Mouse (Mus musculus) cerebellum, adult 2 months (tissue): ENCODE data around the gene Bbs9. TPM values are rescaled to one million over a fixed set of nuclear protein-coding genes. Genes with fewer than 3 reads are reported as not detected.

ENCODE experiments used
- DNase-seq, 2 experiments: peaks; one replicate each; pipeline ENCODE4 v3.0.0; 2021
- H3K27ac ChIP-seq: fragments of 200-500 bp; 2 replicates; pipeline ENCODE4 v1.5.1; 2012; ENCODE audit warnings: low read length, control low read depth, inconsistent platforms; ENCODE audit not compliant: insufficient read depth
- H3K27me3 ChIP-seq: fragments of 200-500 bp; 2 replicates; pipeline ENCODE4 v1.6.1; 2012; ENCODE audit warnings: inconsistent platforms, mild to moderate bottlenecking, low read length, moderate library complexity; ENCODE audit not compliant: control insufficient read depth, insufficient read depth
- H3K4me1 ChIP-seq: fragments of 200-500 bp; 2 replicates; pipeline ENCODE4 v1.6.1; 2011; ENCODE audit warnings: low read length; ENCODE audit not compliant: control insufficient read depth, insufficient read depth
- H3K4me3 ChIP-seq: fragments of 200-500 bp; replicated peaks from 2 replicates; pipeline ENCODE3; 2011; ENCODE audit warnings: mild to moderate bottlenecking, low read depth, low read length, control low read depth; ENCODE audit not compliant: insufficient read depth
- CTCF ChIP-seq: fragments of 200-500 bp; IDR thresholded peaks from 2 replicates; pipeline ENCODE4 v1.5.1; 2011; ENCODE audit warnings: low read depth, mild to moderate bottlenecking, control low read depth, low read length, moderate library complexity, borderline replicate concordance; ENCODE audit not compliant: insufficient read depth
- POLR2A ChIP-seq: fragments of 200-500 bp; IDR thresholded peaks from 2 replicates; pipeline ENCODE4 v1.6.1; 2011; ENCODE audit warnings: low read length, control low read depth, borderline replicate concordance; ENCODE audit not compliant: insufficient read depth
- WGBS: fragments of 180-500 bp; shearing (Covaris S2); methylation state at CpG from one replicate; pipeline ENCODE4 v1.1.7; 2018; 5-methylcytosine and 5-hydroxymethylcytosine counted together
- polyA plus RNA-seq: library from polyadenylated mRNA; depleted of rRNA; stranded (reverse); fragments of >200 nt; gene quantifications from 2 replicates; pipeline ENCODE4 v1.2.3, GENCODE M21; 2012

Gene Bbs9
- polyA plus RNA-seq, 1 experiment = 15.4 TPM

DNA sequence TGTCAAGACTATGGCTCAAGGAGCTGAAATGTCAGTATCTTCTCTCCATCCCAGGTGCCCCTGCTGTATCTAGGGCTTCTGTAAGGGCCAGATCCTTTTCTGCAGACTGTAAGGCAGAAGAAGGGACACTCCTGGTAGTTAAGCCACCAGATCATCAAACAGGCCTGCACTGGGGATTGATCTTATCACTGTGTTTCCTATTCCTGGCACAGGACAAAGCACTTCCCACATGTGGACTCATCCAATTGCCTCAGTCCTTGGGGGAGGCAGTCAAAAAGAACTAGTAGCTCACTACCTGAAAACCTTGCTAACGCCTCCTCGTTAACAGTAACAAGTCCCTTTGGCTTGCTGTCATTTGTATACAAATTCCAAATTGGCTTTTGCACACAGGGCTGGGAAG, 336.4 kb downstream of the Bbs9 start:
- H3K27me3 ChIP-seq = no peaks in the 10 kb centered on the region; the same call in 1 of the 2 replicates
- no peak overlapping the region for H3K4me3 ChIP-seq
- TF ChIP-seq CTCF (no peak), POLR2A (no peak)
- no peak overlapping the region for H3K27ac ChIP-seq
- DNase-seq = no peak
- H3K4me1 ChIP-seq = no peaks in the 10 kb centered on the region; the same call in 1 of the 2 replicates
- WGBS = 83% methylated on average over 2 of the region's 2 CpGs

DNA sequence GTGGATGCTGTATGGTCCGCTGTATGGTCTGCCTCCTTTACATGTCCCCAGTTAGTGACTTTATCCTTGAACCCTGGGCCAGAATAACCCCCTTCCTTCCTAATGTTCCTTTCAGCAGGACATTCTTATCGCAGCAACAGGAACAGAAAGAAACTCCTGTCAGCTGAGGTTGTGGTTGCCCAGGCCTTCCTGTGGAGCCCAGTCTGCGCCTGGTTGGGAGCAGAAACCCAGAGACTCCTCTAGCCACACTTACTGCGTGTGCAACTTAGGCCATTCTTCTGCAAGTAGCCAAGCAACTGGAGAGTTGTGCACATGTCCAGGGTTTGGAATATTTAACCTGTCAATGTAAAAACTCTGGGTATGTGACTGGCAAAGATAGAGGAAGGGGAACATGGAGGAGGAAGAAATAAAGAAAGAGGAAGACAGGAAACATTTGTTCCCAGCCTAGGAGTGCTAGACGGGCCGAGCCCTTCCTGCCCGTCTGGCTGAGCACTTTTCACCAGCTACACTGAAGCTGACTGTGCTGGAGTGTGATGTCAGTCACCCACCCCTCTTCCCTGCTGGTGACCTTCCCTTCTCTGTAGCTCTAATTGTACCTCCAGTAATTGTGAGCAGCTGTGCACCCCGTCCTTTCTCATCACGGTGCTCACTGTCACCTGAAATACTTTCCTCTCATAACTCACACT, 339.0 kb downstream of the Bbs9 start:
- 81% methylated on average over 9 of the region's 9 CpGs for WGBS
- DNase-seq = no peak

DNA sequence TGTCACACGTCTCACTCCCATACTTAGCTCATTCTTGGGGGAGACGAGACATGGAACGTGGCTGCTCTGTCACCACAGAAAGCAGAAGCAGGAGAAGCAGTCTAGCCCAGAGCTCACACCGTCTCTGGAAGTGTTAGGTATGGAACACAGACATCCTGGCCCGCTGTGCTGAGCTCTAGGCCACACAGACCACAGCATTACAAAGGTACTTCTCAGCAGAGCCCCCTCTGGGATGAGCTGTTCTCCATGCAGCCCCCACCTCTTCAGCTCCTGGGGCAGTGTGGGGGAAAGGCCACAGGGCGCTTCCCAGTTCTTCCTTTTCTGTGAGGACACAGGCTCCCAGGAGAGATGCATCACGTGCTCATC, 339.6 kb downstream of the Bbs9 start:
- TF ChIP-seq POLR2A = no peak
- TF ChIP-seq CTCF = no peak
- 87% methylated on average over 7 of the region's 7 CpGs for WGBS
- Histone ChIP-seq H3K27me3 (no peaks in the 10 kb centered on the region), H3K4me3 (no peak overlapping the region), H3K27ac (no peak overlapping the region), H3K4me1 (no peaks in the 10 kb centered on the region)
- no peak for DNase-seq

More for the DNA sequence above, 339.0 kb downstream of the Bbs9 start:
- no peak overlapping the region for H3K27ac ChIP-seq
- no peaks in the 10 kb centered on the region for H3K27me3 ChIP-seq
- no peaks in the 10 kb centered on the region for H3K4me1 ChIP-seq
- no peak for TF ChIP-seq POLR2A
- no peak for TF ChIP-seq CTCF
- H3K4me3 ChIP-seq = no peak overlapping the region

DNA sequence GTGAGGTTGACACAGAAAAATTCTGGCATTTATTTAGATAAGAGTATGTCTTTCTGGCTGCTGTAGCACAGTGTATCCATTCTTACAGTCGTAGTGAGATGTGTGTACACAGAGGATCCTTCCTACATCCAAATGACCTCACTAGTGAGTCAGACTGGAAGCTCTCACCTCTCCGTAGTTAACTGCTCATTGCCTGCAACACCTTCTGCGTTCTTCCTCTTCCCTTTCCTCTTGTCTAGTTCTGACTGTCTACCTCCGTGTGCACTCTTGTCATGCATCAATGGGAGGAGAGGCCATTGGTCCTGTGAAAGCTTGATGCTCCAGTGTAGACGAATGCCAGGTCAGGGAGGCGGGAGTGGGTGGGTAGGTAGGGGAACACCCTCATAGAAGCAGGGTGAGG, 344.0 kb downstream of the Bbs9 start:
- TF ChIP-seq CTCF (no peak), POLR2A (no peak)
- WGBS = 92% methylated on average over 6 of the region's 6 CpGs
- Histone ChIP-seq H3K27ac (no peak overlapping the region), H3K4me1 (no peaks in the 10 kb centered on the region), H3K4me3 (no peak overlapping the region), H3K27me3 (no peaks in the 10 kb centered on the region)
- no peak for DNase-seq

GRCm38 (mm10) chr9:22820646-22821185, 345.2 kb downstream of the Bbs9 start:
- Histone ChIP-seq H3K4me3 (no peak overlapping the region), H3K4me1 (no peaks in the 10 kb centered on the region), H3K27me3 (no peaks in the 10 kb centered on the region), H3K27ac (no peak overlapping the region)
- WGBS = 95% methylated on average over 6 of the region's 6 CpGs
- no peak for DNase-seq
- no peak for TF ChIP-seq POLR2A
- no peak for TF ChIP-seq CTCF

DNA sequence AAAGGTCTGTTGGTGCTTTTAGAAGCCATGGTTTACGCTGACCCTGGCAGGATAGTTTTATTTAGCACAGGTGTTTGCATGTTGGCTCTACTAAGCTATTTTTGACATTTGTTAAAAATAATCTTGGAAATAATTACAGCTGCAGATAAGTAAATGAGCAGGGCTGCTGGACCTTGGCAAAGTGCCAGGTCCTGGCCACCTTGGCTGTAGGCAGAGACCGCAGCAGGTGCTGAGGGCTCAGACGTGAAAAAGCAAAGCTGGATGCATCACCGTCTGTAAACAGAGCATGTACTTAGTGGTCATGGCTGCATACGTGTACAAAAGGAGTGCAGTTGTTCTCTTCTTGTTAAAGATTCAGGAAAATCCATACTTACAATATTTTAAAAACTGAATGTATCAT, 347.3 kb downstream of the Bbs9 start:
- no peaks in the 10 kb centered on the region for H3K27me3 ChIP-seq
- no peaks in the 10 kb centered on the region; the same call in 1 of the 2 replicates for H3K4me1 ChIP-seq
- no peak for DNase-seq
- TF ChIP-seq POLR2A (no peak), CTCF (no peak)
- WGBS = 60% methylated on average over 5 of the region's 5 CpGs
- no peak overlapping the region for H3K4me3 ChIP-seq
- no peak overlapping the region for H3K27ac ChIP-seq

DNA sequence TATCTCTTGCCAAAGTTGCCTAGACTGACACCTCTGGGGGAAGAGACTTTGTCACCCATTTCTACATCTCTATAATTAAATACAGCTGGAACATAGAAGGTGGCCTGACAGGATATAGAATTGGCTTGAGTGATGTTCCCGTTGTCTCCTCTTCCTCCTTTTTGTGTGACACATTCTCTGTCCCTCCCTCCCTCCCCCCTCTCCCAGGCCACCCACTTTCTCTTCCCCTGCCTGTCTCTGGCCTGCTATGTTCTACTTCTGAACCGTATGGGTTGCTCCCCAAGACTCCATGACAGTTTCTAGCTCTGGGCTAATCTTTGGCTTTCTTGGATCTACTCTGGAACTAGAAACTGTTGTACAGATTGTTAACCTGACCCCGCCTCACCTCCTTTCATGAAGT, 348.3 kb downstream of the Bbs9 start:
- H3K27me3 ChIP-seq = no peaks in the 10 kb centered on the region
- no peak for DNase-seq
- H3K27ac ChIP-seq = no peak overlapping the region
- TF ChIP-seq CTCF = no peak
- peaks cover 4% of the 10 kb centered on the region for H3K4me1 ChIP-seq
- no peak overlapping the region for H3K4me3 ChIP-seq
- WGBS = 95% methylated on average over 3 of the region's 3 CpGs

- no peak overlapping the region for H3K27ac ChIP-seq
- TF ChIP-seq CTCF = no peak
- TF ChIP-seq POLR2A = no peak
- H3K27me3 ChIP-seq = no peaks in the 10 kb centered on the region
- 87% methylated on average over 8 of the region's 8 CpGs for WGBS
- DNase-seq = no peak
- H3K4me3 ChIP-seq = no peak overlapping the region
- peaks cover 4% of the 10 kb centered on the region for H3K4me1 ChIP-seq
Measured at GRCm38 (mm10) chr9:22824910-22825309, 349.4 kb downstream of the Bbs9 start.
